In the genomic region with DNA sequence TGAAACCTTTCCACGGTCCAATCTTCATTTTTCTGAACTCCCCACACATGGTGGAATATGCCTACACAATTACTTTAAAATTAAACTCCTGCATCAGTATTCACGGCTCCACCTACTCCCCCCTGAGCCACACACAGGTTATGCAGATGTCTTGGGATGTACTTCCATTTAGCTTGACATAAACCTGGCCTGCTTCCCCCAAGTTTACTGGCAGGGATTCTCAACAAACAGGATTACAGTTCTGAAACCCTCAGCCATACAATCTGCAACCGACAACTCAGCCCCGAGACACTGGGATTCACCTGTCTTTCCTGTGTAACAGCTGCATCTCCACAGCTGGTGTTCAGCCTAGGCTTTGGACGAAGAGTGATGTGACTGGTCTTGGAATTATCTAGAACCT, we compare ENCODE assay signal across 16 mouse cellular contexts.
"Had no signal": no experiment of that assay in that cellular context is flagged by ENCODE, and none has a peak within 500 bp of the region (broad histone marks: within the 10 kb centered on the region; RNA-seq: fewer than 3 reads in every experiment).

No protein-coding gene starts in this region.

- H3K9ac ChIP-seq: liver, embryonic 15.5 days; liver, postnatal 0 days; lung, embryonic 14.5 days; midbrain, embryonic 13.5 days; midbrain, embryonic 15.5 days; neural tube, embryonic 13.5 days; neural tube, embryonic 15.5 days; stomach, embryonic 15.5 days had no signal

- H3K36me3 ChIP-seq: liver, embryonic 15.5 days; midbrain, embryonic 15.5 days; neural tube, embryonic 13.5 days; neural tube, embryonic 15.5 days; stomach, embryonic 15.5 days had no signal

- H3K4me2 ChIP-seq: liver, embryonic 15.5 days; lung, embryonic 14.5 days; midbrain, embryonic 11.5 days; midbrain, embryonic 13.5 days; midbrain, embryonic 15.5 days; neural tube, embryonic 13.5 days; neural tube, embryonic 15.5 days; stomach, embryonic 15.5 days had no signal

- H3K9me3 ChIP-seq: liver, embryonic 15.5 days; midbrain, embryonic 13.5 days; midbrain, embryonic 15.5 days; neural tube, embryonic 13.5 days; neural tube, embryonic 15.5 days; stomach, embryonic 15.5 days had no signal

- H3K27ac ChIP-seq: liver, embryonic 15.5 days; macrophage; midbrain, embryonic 13.5 days; midbrain, embryonic 15.5 days; neural tube, embryonic 13.5 days; neural tube, embryonic 15.5 days; stomach, embryonic 15.5 days; stomach, postnatal 0 days had no signal

- DNase-seq: liver, postnatal 0 days; right cerebral cortex, postnatal 14 days; thymus, adult 2 months; thymus, postnatal 25 days; thymus, postnatal 4 days had no signal

- H3K4me1 ChIP-seq: liver, embryonic 15.5 days; megakaryocyte, embryonic 14.5 days; midbrain, embryonic 13.5 days; midbrain, embryonic 15.5 days; neural tube, embryonic 15.5 days; stomach, embryonic 15.5 days had no signal

- H3K4me3 ChIP-seq: liver, embryonic 15.5 days; megakaryocyte, embryonic 14.5 days; midbrain, embryonic 13.5 days; midbrain, embryonic 15.5 days; neural tube, embryonic 13.5 days; neural tube, embryonic 15.5 days; stomach, embryonic 15.5 days had no signal

- ATAC-seq: liver, postnatal 0 days; midbrain, embryonic 13.5 days; midbrain, embryonic 15.5 days had no signal

- H3K27me3 ChIP-seq: liver, embryonic 15.5 days; megakaryocyte, embryonic 14.5 days; midbrain, embryonic 13.5 days; midbrain, embryonic 15.5 days; neural tube, embryonic 13.5 days; neural tube, embryonic 15.5 days; stomach, embryonic 15.5 days had no signal
